Mouse (Mus musculus) liver, adult 2 months (tissue): ENCODE measurements around the gene Id3.

Source experiments
- CTCF ChIP-seq: fragments of 200-500 bp; IDR thresholded peaks from 2 replicates; pipeline ENCODE4 v1.5.1; 2011; ENCODE audit warnings: low read depth, low read length, control low read depth
- POLR2A ChIP-seq: fragments of 200-500 bp; IDR thresholded peaks from 2 replicates; pipeline ENCODE4 v1.6.1; 2011; ENCODE audit warnings: low read length, control low read depth; ENCODE audit not compliant: insufficient read depth; ENCODE audit errors: extremely low read depth

DNA sequence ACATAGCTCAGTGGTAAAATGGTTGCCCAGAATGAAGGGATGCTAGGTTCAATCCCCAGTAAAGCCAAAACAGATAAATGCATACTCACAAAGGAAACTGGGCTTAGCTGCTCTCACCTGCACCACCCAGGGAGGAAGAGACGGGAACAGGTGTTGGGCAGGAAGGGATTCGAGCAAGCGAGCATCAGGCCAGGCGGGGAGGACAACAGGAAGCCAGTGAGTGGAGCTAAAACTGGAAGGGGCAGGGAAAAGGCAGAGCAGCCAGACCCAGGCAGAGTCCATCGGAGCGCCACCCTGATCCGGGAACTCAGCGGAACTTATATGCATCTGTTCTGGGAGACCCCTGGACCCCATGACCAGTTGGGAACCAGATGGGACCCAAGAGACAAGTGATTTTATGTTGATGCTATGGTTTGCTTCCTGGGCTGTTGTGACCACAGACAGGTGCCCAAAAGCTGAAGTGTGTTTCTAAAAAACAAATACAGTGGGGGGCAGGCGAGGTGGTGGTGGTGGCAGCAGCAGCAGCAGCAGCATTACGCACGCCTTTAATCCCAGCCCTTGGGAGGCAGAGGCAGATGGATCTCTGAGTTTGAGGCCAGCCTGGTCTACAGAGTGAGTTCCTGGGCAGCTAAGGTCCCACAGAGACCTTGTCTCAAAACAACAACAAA lies 46.7 kb upstream of the Id3 start:
- TF ChIP-seq POLR2A = no peak
- TF ChIP-seq CTCF = no peak
